Mouse (Mus musculus) common myeloid progenitor, adult 5-6 weeks (primary cell): ENCODE results near the gene Vmn2r26. TPM values are rescaled to one million over a fixed set of nuclear protein-coding genes. Genes with fewer than 3 reads are reported as not detected.
"Not testable (repeated sequence)": the region's sequence is repeated elsewhere in the genome, so short reads cannot be mapped to it uniquely, and the experiment has no call there.

Experiments
- ATAC-seq: replicated peaks from 2 replicates; pipeline ENCODE4 v1.8.0; 2016; ENCODE audit warnings: low read depth, mild to moderate bottlenecking, moderate TSS enrichment, inconsistent platforms; ENCODE audit not compliant: poor library complexity, severe bottlenecking
- total RNA-seq: library from RNA; stranded (forward); fragments of 200-1000, 187-1606 nt; gene quantifications from 2 replicates; pipeline ENCODE4 v1.2.3, GENCODE M21; 2017

The Vmn2r26 gene
- not detected in 2 replicates for total RNA-seq

DNA sequence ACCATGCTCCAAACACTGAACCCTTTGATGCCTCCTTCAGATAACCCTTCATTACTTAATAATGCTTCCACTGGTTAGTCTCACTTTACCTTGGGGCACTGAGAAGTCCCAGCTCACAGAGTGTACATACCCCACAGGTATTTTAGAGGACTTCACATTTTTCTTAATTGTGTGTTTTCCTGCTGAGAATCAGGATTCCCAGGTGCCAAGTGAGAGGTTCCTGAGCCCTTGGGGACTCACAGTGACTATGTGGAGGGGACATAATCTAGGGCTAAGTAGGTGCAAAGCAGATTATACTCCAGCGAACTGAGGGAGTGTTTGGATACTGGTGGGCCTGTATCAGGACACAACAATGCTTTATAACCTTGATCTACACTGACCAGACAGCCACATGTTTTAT is at the start of gene Vmn2r26:
TSS of gene Vmn2r26 (plus strand) at position 301 of the 400 bp plus-strand sequence.
- ATAC-seq = not testable (repeated sequence)

DNA sequence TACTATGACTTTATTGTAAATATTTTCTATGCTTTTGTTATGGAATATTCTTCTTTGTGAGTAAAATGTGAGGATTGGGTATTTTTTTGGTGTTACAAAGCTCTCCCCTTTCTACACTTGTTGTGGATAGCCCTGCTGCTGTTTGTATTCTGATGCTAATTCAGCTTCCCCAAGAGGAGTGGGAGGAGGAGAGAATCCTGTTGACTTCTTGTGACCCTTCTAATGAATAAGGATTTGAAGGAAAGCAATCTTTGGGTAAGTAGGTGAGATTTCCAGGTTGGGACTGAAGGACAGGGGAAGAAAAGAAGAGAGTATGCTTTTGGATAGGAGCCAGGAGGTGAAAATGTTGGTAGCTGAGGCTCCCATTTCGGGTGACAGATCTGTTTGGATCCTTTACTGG is 3.5 kb upstream of the Vmn2r26 start:
- no peak for ATAC-seq

DNA sequence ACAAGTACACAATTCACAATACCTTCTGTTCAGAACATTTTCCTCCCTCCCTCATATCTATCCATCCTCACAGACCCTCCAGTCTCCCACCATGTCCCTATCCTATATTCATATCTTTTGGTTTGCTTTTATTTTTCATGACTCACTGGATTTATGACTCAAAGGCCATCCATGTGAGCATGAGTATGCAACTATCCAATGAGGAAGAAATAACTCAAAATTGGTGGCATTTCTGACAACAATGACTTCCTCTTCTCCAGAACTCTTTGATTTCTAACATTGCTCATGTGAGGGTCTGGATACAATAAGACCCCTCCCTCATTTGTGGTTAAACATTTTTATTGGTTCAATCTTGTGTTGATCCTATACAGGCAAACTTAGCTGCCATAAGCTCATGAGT is 24.0 kb downstream of the Vmn2r26 start:
- ATAC-seq = peak; percentile 65

DNA sequence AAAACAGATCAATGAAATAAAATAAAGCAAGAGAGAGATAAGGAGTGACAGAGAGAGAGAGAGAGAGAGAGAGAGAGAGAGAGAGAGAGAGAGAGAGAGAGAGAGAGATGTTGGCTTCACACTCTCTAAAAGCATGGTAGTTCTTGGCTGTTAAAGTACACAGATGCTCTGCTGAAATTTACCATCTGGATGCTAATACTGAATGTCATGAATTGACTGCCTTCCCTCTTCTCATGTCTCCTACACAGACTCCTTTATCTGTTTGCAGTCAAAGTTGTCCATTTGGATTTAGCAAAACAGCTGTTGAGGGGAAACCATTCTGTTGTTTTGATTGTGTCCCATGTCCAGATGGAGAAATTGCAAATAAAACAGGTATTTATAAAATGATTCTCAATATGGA is 29.2 kb downstream of the Vmn2r26 start:
- not testable (repeated sequence) for ATAC-seq

DNA sequence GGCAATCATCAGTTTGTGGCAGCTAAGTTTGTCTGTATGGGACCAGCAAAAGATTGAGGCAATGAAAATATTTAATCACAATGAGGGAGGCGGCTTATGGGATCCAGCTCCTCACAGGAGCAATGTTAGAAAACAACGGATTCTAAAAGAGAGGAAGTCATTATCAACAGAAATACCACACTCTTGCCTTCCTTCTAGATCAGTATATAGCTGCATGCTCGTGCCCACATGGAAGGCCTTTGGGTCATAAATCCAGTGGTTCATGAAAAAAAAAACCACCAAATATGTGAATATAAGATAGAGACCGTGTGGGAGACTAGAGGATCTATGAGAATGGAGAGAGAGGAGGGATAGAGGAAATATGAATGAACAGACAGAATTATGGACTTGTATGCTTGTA is 78.0 kb downstream of the Vmn2r26 start:
- ATAC-seq = peak; percentile 87

Other genes starting within 250 kb of the Vmn2r26 start
- not detected in 2 replicates for gene Vmn2r24, start 245.7 kb upstream of the Vmn2r26 start, total RNA-seq
- not detected in 2 replicates for gene Vmn2r25, start 171.1 kb upstream of the Vmn2r26 start, total RNA-seq
- gene Vmn2r27, start 207.3 kb downstream of the Vmn2r26 start, total RNA-seq = not detected in 2 replicates